Mouse (Mus musculus) erythroblast, embryonic 14.5 days (primary cell): Measurements from ENCODE around the gene Tram2.

ENCODE experiments used
- GATA1 ChIP-seq: IDR thresholded peaks from 2 replicates; pipeline ENCODE4 v1.6.1; 2012; ENCODE audit warnings: low read length, inconsistent platforms, mixed read lengths
- TAL1 ChIP-seq: IDR thresholded peaks from 3 replicates; pipeline ENCODE4 v1.6.1; 2012; ENCODE audit warnings: low read length, inconsistent platforms, mixed read lengths

GRCm38 (mm10) chr1:20984582-20984981 is 94.4 kb downstream of the Tram2 start:
- TF ChIP-seq GATA1 (no peak), TAL1 (no peak)
